Mouse (Mus musculus) E14TG2a.4 (cell line): ENCODE measurements around the gene Rgs12.

Experiments
- CTCF ChIP-seq: conservative IDR thresholded peaks from 2 replicates; pipeline ENCODE4 v1.5.1; 2014; ENCODE audit warnings: low read length
- POU5F1 ChIP-seq: IDR thresholded peaks from 2 replicates; pipeline ENCODE4 v1.6.1; 2014; ENCODE audit warnings: low read length, borderline replicate concordance

- TF ChIP-seq CTCF (no peak), POU5F1 (no peak)
Measured at GRCm38 (mm10) chr5:35037438-35037837, 88.2 kb downstream of the Rgs12 start.
